Mouse (Mus musculus): ENCODE results near the gene Smug1. TPM values are rescaled to one million over a fixed set of nuclear protein-coding genes. Genes with fewer than 3 reads are reported as not detected.

The Smug1 gene
- 18.0 and 18.1 TPM in 2 replicates for polyA plus RNA-seq (2014; fragmentation: Nextera tagmentation; extraction: Ambion mirVana)

- Histone ChIP-seq H3K36me3 (ENCODE audit: insufficient read depth) (no peaks in the 10 kb centered on the region), H3K27me3 (ENCODE audit: insufficient read depth, low read length) (peaks cover 59% of the 10 kb centered on the region), H3K9me3 (ENCODE audit: low read depth, low read length) (no peaks in the 10 kb centered on the region), H3K27ac (ENCODE audit: low read depth) (no peak within 1 kb of the TSS), H3K4me1 (ENCODE audit: insufficient read depth) (peaks cover 16% of the 10 kb centered on the region), H3K4me2 (no peak within 1 kb of the TSS), H3K4me3 (ENCODE audit: low read depth, low read length) (no peak within 1 kb of the TSS), H3K9ac (no peak within 1 kb of the TSS)
- 32% methylated on average over 6 of the region's 6 CpGs for WGBS
- DNase-seq = no peak
- ATAC-seq (ENCODE audit: insufficient read depth) = no peak
- no peak for TF ChIP-seq CTCF (IDR thresholded peaks at IDR 0.05; ENCODE audit: low read depth)
Measured at GRCm38 (mm10) chr15:103167042-103167615, at the start of gene Smug1. Smug1 (minus strand) TSS chr15:103167092.

- DNase-seq (no peak), ATAC-seq (ENCODE audit: insufficient read depth) (peak; percentile 12; the same call in 1 of the 2 replicates)
Measured at GRCm38 (mm10) chr15:103216052-103216451, 49.2 kb upstream of the Smug1 start.

GRCm38 (mm10) chr15:103214971-103215907 lies 48.3 kb upstream of the Smug1 start:
- peak overlapping the region; percentile 46 for H3K9ac ChIP-seq
- no peaks in the 10 kb centered on the region for H3K9me3 ChIP-seq (ENCODE audit: low read depth, low read length)
- no peak for TF ChIP-seq CTCF (IDR thresholded peaks at IDR 0.05; ENCODE audit: low read depth)
- H3K36me3 ChIP-seq (ENCODE audit: insufficient read depth) = peaks cover 28% of the 10 kb centered on the region
- peak overlapping the region; percentile 92 for H3K27ac ChIP-seq (ENCODE audit: low read depth)
- WGBS = under 1% methylated on average over 15 of the region's 15 CpGs
- H3K4me3 ChIP-seq (ENCODE audit: low read depth, low read length) = peak overlapping the region; percentile 40
- ATAC-seq (ENCODE audit: insufficient read depth) = peak; percentile 97
- no peaks in the 10 kb centered on the region for H3K27me3 ChIP-seq (ENCODE audit: insufficient read depth, low read length)
- peak overlapping the region; percentile 65 for H3K4me2 ChIP-seq
- DNase-seq = peak; percentile 97
- peaks cover 7% of the 10 kb centered on the region; the same call in 1 of the 2 replicates for H3K4me1 ChIP-seq (ENCODE audit: insufficient read depth)

More at GRCm38 (mm10) chr15:103216052-103216451, 49.2 kb upstream of the Smug1 start:
- WGBS = 18% methylated on average over 2 of the region's 2 CpGs
- Histone ChIP-seq H3K27me3 (ENCODE audit: insufficient read depth, low read length) (no peaks in the 10 kb centered on the region), H3K4me1 (ENCODE audit: insufficient read depth) (peaks cover 9% of the 10 kb centered on the region; the same call in 1 of the 2 replicates), H3K27ac (ENCODE audit: low read depth) (peak overlapping the region; percentile 92), H3K36me3 (ENCODE audit: insufficient read depth) (peaks cover 22% of the 10 kb centered on the region), H3K4me2 (peak overlapping the region; percentile 65), H3K9me3 (ENCODE audit: low read depth, low read length) (no peaks in the 10 kb centered on the region), H3K9ac (peak overlapping the region; percentile 46; the same call in 1 of the 2 replicates), H3K4me3 (ENCODE audit: low read depth, low read length) (peak overlapping the region; percentile 40; the same call in 1 of the 2 replicates)
- TF ChIP-seq CTCF (IDR thresholded peaks at IDR 0.05; ENCODE audit: low read depth) = no peak

- Histone ChIP-seq H3K9me3 (ENCODE audit: low read depth, low read length) (no peaks in the 10 kb centered on the region), H3K4me2 (peak overlapping the region; percentile 44), H3K4me1 (ENCODE audit: insufficient read depth) (peaks cover 7% of the 10 kb centered on the region; the same call in 1 of the 2 replicates), H3K27me3 (ENCODE audit: insufficient read depth, low read length) (no peaks in the 10 kb centered on the region), H3K4me3 (ENCODE audit: low read depth, low read length) (peak overlapping the region; percentile 17), H3K36me3 (ENCODE audit: insufficient read depth) (peaks cover 37% of the 10 kb centered on the region), H3K9ac (no peak overlapping the region), H3K27ac (ENCODE audit: low read depth) (peak overlapping the region; percentile 42)
- 28% methylated on average over 2 of the region's 2 CpGs for WGBS
- ATAC-seq (ENCODE audit: insufficient read depth) (no peak), DNase-seq (peak; percentile 31)
- no peak for TF ChIP-seq CTCF (IDR thresholded peaks at IDR 0.05; ENCODE audit: low read depth)
Measured at GRCm38 (mm10) chr15:103214149-103214548, 47.3 kb upstream of the Smug1 start.

GRCm38 (mm10) chr15:103205156-103205555 lies 38.3 kb upstream of the Smug1 start:
- no peak for ATAC-seq (ENCODE audit: insufficient read depth)
- 50% methylated on average over 2 of the region's 2 CpGs for WGBS
- peaks cover 92% of the 10 kb centered on the region for H3K36me3 ChIP-seq (ENCODE audit: insufficient read depth)

GRCm38 (mm10) chr15:103202088-103202793 lies 35.3 kb upstream of the Smug1 start:
- Histone ChIP-seq H3K4me1 (ENCODE audit: insufficient read depth) (0 out of 2 replicates have a peak, but pooled peaks cover 4% of the 10 kb centered on the region), H3K9me3 (ENCODE audit: low read depth, low read length) (no peaks in the 10 kb centered on the region), H3K36me3 (ENCODE audit: insufficient read depth) (peaks cover 93% of the 10 kb centered on the region), H3K27me3 (ENCODE audit: insufficient read depth, low read length) (no peaks in the 10 kb centered on the region), H3K4me3 (ENCODE audit: low read depth, low read length) (no peak overlapping the region), H3K27ac (ENCODE audit: low read depth) (peak overlapping the region; percentile 48; the same call in 1 of the 2 replicates), H3K4me2 (peak overlapping the region; percentile 1; the same call in 1 of the 2 replicates), H3K9ac (no peak overlapping the region)
- DNase-seq (peak; percentile 94), ATAC-seq (ENCODE audit: insufficient read depth) (peak; percentile 81)
- 34% methylated on average over 6 of the region's 6 CpGs for WGBS
- no peak for TF ChIP-seq CTCF (IDR thresholded peaks at IDR 0.05; ENCODE audit: low read depth)

More at GRCm38 (mm10) chr15:103205156-103205555, 38.3 kb upstream of the Smug1 start:
- Histone ChIP-seq H3K4me2 (no peak overlapping the region), H3K9me3 (ENCODE audit: low read depth, low read length) (no peaks in the 10 kb centered on the region), H3K27ac (ENCODE audit: low read depth) (no peak overlapping the region), H3K4me1 (ENCODE audit: insufficient read depth) (0 out of 2 replicates have a peak, but pooled peaks cover 4% of the 10 kb centered on the region), H3K4me3 (ENCODE audit: low read depth, low read length) (no peak overlapping the region), H3K27me3 (ENCODE audit: insufficient read depth, low read length) (no peaks in the 10 kb centered on the region), H3K9ac (no peak overlapping the region)
- TF ChIP-seq CTCF (IDR thresholded peaks at IDR 0.05; ENCODE audit: low read depth) = peak; percentile 38
- DNase-seq = peak; percentile 45
